In genomic region chr14:115253155-115253554, GRCm38 (mm10) we compare ENCODE assay signal across 30 mouse cellular contexts.
"Had no signal": no experiment of that assay in that cellular context is flagged by ENCODE, and none has a peak within 500 bp of the region (broad histone marks: within the 10 kb centered on the region; RNA-seq: fewer than 3 reads in every experiment).

No protein-coding gene starts in this region.

- H3K27ac ChIP-seq: heart, embryonic 13.5 days; heart, embryonic 15.5 days; hindbrain, embryonic 10.5 days; hindbrain, embryonic 12.5 days; hindbrain, embryonic 13.5 days; hindbrain, embryonic 14.5 days; hindbrain, embryonic 15.5 days; hindbrain, postnatal 0 days; intestine, embryonic 15.5 days; kidney, embryonic 15.5 days; kidney, postnatal 0 days; layer of hippocampus, adult 2 months; left cerebral cortex, adult 2 months had no signal

- H3K4me1 ChIP-seq: heart, embryonic 12.5 days; heart, embryonic 13.5 days; heart, embryonic 15.5 days; hindbrain, embryonic 10.5 days; hindbrain, embryonic 12.5 days; hindbrain, embryonic 13.5 days; hindbrain, embryonic 15.5 days; intestine, embryonic 15.5 days; kidney, embryonic 15.5 days had no signal

- H3K9me3 ChIP-seq: heart, embryonic 12.5 days; heart, embryonic 13.5 days; heart, embryonic 15.5 days; hindbrain, embryonic 10.5 days; hindbrain, embryonic 12.5 days; hindbrain, embryonic 13.5 days; hindbrain, embryonic 15.5 days; intestine, embryonic 15.5 days; kidney, embryonic 15.5 days had no signal

- H3K36me3 ChIP-seq: heart, embryonic 12.5 days; heart, embryonic 13.5 days; heart, embryonic 15.5 days; hindbrain, embryonic 10.5 days; hindbrain, embryonic 12.5 days; hindbrain, embryonic 13.5 days; hindbrain, embryonic 15.5 days; intestine, embryonic 15.5 days; kidney, embryonic 15.5 days had no signal

- H3K27me3 ChIP-seq: heart, embryonic 12.5 days; heart, embryonic 13.5 days; heart, embryonic 15.5 days; hindbrain, embryonic 12.5 days; hindbrain, embryonic 13.5 days; hindbrain, embryonic 15.5 days; intestine, embryonic 15.5 days; kidney, embryonic 15.5 days had no signal

- H3K9ac ChIP-seq: heart, embryonic 12.5 days; heart, embryonic 13.5 days; heart, embryonic 15.5 days; hindbrain, embryonic 12.5 days; hindbrain, embryonic 13.5 days; hindbrain, embryonic 14.5 days; hindbrain, embryonic 15.5 days; intestine, embryonic 15.5 days; kidney, embryonic 15.5 days had no signal

- H3K4me2 ChIP-seq: heart, embryonic 11.5 days; heart, embryonic 12.5 days; heart, embryonic 13.5 days; heart, embryonic 15.5 days; hindbrain, embryonic 12.5 days; hindbrain, embryonic 13.5 days; hindbrain, embryonic 14.5 days; hindbrain, embryonic 15.5 days; intestine, embryonic 15.5 days; kidney, embryonic 15.5 days had no signal

- DNase-seq: heart, postnatal 10 days; heart, postnatal 14 days; heart, postnatal 36 days; heart, postnatal 4 days; kidney, adult 11 months; kidney, adult 18-20 months; kidney, adult 8-10 months; kidney, adult 9 months; kidney, postnatal 10 days; kidney, postnatal 14 days; kidney, postnatal 25 days; kidney, postnatal 36 days; kidney, postnatal 4 days; layer of hippocampus, adult 9-11 months; layer of hippocampus, postnatal 36 days had no signal

- H3K4me3 ChIP-seq: heart, embryonic 12.5 days; heart, embryonic 13.5 days; heart, embryonic 15.5 days; hindbrain, embryonic 10.5 days; hindbrain, embryonic 12.5 days; hindbrain, embryonic 13.5 days; hindbrain, embryonic 15.5 days; intestine, embryonic 15.5 days; kidney, embryonic 15.5 days; layer of hippocampus, adult 2 months; left cerebral cortex, adult 2 months had no signal
